Mouse (Mus musculus) small intestine, adult 2 months (tissue): ENCODE measurements around the gene Fam111a.

Source experiments
- CTCF ChIP-seq: fragments of 200-500 bp; IDR thresholded peaks from 2 replicates; pipeline ENCODE4 v1.5.1; 2012; ENCODE audit warnings: low read depth, mild to moderate bottlenecking, control low read depth, inconsistent platforms, low read length, moderate library complexity, mixed read lengths; ENCODE audit not compliant: insufficient replicate concordance, insufficient read length; ENCODE audit errors: extremely low read depth
- POLR2A ChIP-seq: fragments of 200-500 bp; IDR thresholded peaks from 2 replicates; pipeline ENCODE4 v1.6.1; 2012; ENCODE audit warnings: low read depth, mild to moderate bottlenecking, control low read depth, inconsistent platforms, low read length, moderate library complexity

DNA sequence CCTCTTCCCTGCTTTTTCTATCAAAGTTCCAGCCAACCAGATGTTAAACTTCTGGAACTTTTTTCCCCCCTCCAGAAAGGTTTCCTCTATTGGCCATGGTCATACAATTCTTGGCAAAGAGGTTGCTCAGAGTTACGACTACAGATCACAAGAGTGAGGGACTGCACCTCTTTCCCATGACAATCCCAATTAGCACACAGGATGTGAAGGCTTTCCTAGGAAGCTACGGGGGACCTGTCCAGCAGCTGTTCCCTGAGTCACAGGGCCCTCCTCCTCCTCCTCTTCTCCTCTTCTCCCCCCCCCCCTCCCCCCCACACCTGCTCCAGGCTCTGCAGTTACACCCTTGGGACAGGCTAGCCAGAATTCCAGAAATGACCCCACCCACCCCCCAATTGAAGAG, 46.1 kb upstream of the Fam111a start:
- no peak for TF ChIP-seq CTCF
- no peak for TF ChIP-seq POLR2A
